Mouse (Mus musculus) ovary, postnatal 10 days (tissue): Measurements from ENCODE around the gene Cog4.
A peak's percentile ranks its signal among the peaks of the same experiment; 100 is the strongest.
"Not testable (repeated sequence)": the region's sequence is repeated elsewhere in the genome, so short reads cannot be mapped to it uniquely, and the experiment has no call there.

Source experiments
- DNase-seq: peaks from one replicate; pipeline ENCODE4 v3.0.0; 2022; ENCODE audit warnings: low spot score

Gene Cog4

GRCm38 (mm10) chr8:110892040-110892439, 45.6 kb downstream of the Cog4 start:
- no peak for DNase-seq

GRCm38 (mm10) chr8:110892913-110893312, 46.5 kb downstream of the Cog4 start:
- no peak for DNase-seq

GRCm38 (mm10) chr8:110894851-110895250, 48.5 kb downstream of the Cog4 start:
- no peak for DNase-seq

- no peak for DNase-seq
Observed at GRCm38 (mm10) chr8:110895254-110895653, 48.9 kb downstream of the Cog4 start.

- DNase-seq: no peak
Observed at GRCm38 (mm10) chr8:110895812-110896211, 49.4 kb downstream of the Cog4 start.

GRCm38 (mm10) chr8:110897495-110897894, 51.1 kb downstream of the Cog4 start:
- DNase-seq: no peak

- DNase-seq: no peak
Observed at GRCm38 (mm10) chr8:110901056-110901455, 54.7 kb downstream of the Cog4 start.

GRCm38 (mm10) chr8:110901839-110902578, 55.6 kb downstream of the Cog4 start, which contains the start of gene Fuk:
Gene Fuk, minus strand, starts transcription at chr8:110902488.
- DNase-seq: peak; percentile 52

GRCm38 (mm10) chr8:110902579-110902965, 56.2 kb downstream of the Cog4 start:
- DNase-seq: no peak

- no peak for DNase-seq
Observed at GRCm38 (mm10) chr8:110905404-110905803, 59.0 kb downstream of the Cog4 start.

GRCm38 (mm10) chr8:110906682-110907081, 60.3 kb downstream of the Cog4 start:
- DNase-seq: no peak

- not testable (repeated sequence) for DNase-seq
Observed at GRCm38 (mm10) chr8:110909850-110910249, 63.5 kb downstream of the Cog4 start.

GRCm38 (mm10) chr8:110911576-110912570, 65.5 kb downstream of the Cog4 start:
- DNase-seq: no peak

- DNase-seq: no peak
Observed at GRCm38 (mm10) chr8:110917415-110917814, 71.0 kb downstream of the Cog4 start.

- no peak for DNase-seq
Observed at GRCm38 (mm10) chr8:110918027-110918426, 71.6 kb downstream of the Cog4 start.

GRCm38 (mm10) chr8:110918460-110918859, 72.1 kb downstream of the Cog4 start:
- no peak for DNase-seq

- peak; percentile 41 for DNase-seq
Observed at GRCm38 (mm10) chr8:110919341-110920031, 73.1 kb downstream of the Cog4 start, which contains the start of gene St3gal2. Gene St3gal2, plus strand, starts transcription at chr8:110919922.

- DNase-seq: peak; percentile 31
Observed at GRCm38 (mm10) chr8:110920032-110920772, 73.8 kb downstream of the Cog4 start.

GRCm38 (mm10) chr8:110920773-110921277, 74.4 kb downstream of the Cog4 start:
- DNase-seq: no peak

- DNase-seq: no peak
Observed at GRCm38 (mm10) chr8:110921492-110922230, 75.3 kb downstream of the Cog4 start.
